Mouse (Mus musculus): Measurements from ENCODE around the gene 1700080O16Rik. TPM values are rescaled to one million over a fixed set of nuclear protein-coding genes. Genes with fewer than 3 reads are reported as not detected.

1700080O16Rik gene
- total RNA-seq (2021): not detected
- long read RNA-seq, experiment 1: 0 reads
- long read RNA-seq, experiment 2: 0 reads

DNA sequence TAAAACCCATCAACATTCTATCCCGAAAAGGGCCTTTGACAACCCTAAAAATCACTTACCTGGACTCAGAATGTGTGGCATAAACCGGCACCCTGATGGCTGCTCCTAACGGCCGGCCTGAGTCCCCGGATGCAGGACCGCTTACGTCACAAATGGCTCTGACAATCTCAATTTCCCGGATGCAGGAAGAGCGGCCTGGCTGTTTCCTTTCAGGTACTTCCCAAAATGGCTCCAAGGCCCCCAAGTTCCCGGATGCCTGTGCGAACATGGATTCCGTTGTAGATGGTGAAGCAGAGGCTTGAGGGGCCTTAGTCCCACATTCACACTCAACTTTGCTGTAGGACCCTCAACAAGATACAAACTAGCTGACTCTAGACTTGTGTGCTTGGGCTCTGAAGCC lies at the start of gene 1700080O16Rik:
TSS of gene 1700080O16Rik (minus strand) at position 101 of the 400 bp plus-strand sequence.
- intact Hi-C loops (cut with DNase I; ENCODE audit: low total_unique reads): no loop called here
- DNase-seq: no peak

DNA sequence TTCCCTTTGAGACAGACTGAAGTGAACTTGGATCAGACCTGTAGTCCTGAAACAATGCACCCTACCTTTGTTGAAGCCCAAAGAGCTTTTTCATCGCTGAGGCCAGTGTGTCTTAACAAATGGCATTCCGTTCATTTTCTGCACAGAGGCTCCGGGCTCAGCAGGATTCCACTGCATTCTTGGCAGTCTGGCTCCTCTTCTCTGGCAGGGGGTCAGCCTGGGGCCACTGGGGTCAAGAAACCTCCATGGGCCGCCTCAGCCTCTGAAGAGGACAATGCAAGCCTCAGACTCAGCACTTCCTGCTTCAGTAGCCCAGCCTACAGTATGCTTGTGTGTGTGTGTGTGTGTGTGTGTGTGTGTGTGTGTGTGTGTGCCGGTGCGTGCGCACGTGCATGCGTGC lies 45.1 kb upstream of the 1700080O16Rik start:
- peak; percentile 33 for DNase-seq
- intact Hi-C loops (cut with DNase I; ENCODE audit: low total_unique reads): no loop called here

- intact Hi-C loops (cut with DNase I; ENCODE audit: low total_unique reads): no loop called here
- DNase-seq: no peak
Observed at GRCm38 (mm10) chrX:52000072-52000471, 27.5 kb upstream of the 1700080O16Rik start.

- intact Hi-C loops (cut with DNase I; ENCODE audit: low total_unique reads): no loop called here
- no peak for DNase-seq
Observed at GRCm38 (mm10) chrX:51999426-51999825, 26.9 kb upstream of the 1700080O16Rik start.

- intact Hi-C loops (cut with DNase I; ENCODE audit: low total_unique reads): no loop called here
- DNase-seq: no peak
Observed at GRCm38 (mm10) chrX:51976361-51976760, 3.8 kb upstream of the 1700080O16Rik start.

GRCm38 (mm10) chrX:51974618-51975017 lies 2.0 kb upstream of the 1700080O16Rik start:
- no peak for DNase-seq
- intact Hi-C loops (cut with DNase I; ENCODE audit: low total_unique reads): no loop called here

DNA sequence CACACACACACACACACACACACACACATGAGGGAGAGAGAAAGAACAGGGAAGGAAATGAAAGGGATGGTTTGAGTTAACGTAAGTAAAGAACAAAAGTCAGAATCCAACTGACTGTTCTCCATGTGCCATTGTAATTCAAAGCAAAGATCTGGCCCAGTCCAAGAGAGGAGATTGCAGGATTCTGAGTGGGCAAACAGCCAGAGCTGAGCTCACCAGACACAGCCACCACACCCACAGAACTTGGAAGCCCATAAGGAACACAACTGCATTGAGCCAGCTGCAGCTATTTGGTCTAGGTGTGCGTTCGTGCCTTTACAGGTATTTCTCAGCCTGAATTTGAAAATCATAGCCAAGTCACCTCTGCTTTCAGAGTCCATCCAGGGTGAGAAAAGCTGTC lies 24.5 kb downstream of the 1700080O16Rik start:
- intact Hi-C loops (cut with DNase I; ENCODE audit: low total_unique reads): no loop called here
- DNase-seq: peak; percentile 49

GRCm38 (mm10) chrX:51938076-51938475 lies 34.5 kb downstream of the 1700080O16Rik start:
- intact Hi-C loops (cut with DNase I; ENCODE audit: low total_unique reads): no loop called here
- no peak for DNase-seq

- DNase-seq: no peak
- intact Hi-C loops (cut with DNase I; ENCODE audit: low total_unique reads): no loop called here
Observed at GRCm38 (mm10) chrX:51919091-51919490, 53.5 kb downstream of the 1700080O16Rik start.

Other genes starting within 250 kb of the 1700080O16Rik start
- not detected for gene Usp26, start 171.5 kb downstream of the 1700080O16Rik start, total RNA-seq (2021)
- 10 to 100 TPM; 66.9 to 74.7 TPM for gene Gpc4, start 192.5 kb upstream of the 1700080O16Rik start, total RNA-seq (2021)